Mouse (Mus musculus): Measurements from ENCODE around the gene Fignl1. TPM values are rescaled to one million over a fixed set of nuclear protein-coding genes. Genes with fewer than 3 reads are reported as not detected.

Gene Fignl1
- polyA plus RNA-seq (2021; fragmentation: Nextera tagmentation) = 0.86 and 0.99 TPM in 2 replicates
- long read RNA-seq, experiment 1, transcript Fignl1-201 (3 exons, 2,961 nt) = major isoform, 9 of 13 reads
- long read RNA-seq, experiment 1, partial matches to known transcripts = 0 of 13 reads
- long read RNA-seq, experiment 1, other reads (novel, unspliced or antisense) = 0 of 13 reads
- long read RNA-seq, experiment 2, partial matches to known transcripts = 0 of 4 reads
- long read RNA-seq, experiment 2, other reads (novel, unspliced or antisense) = 2 of 4 reads

GRCm38 (mm10) chr11:11808820-11809403 is at the start of gene Fignl1:
TSS of gene Fignl1 (minus strand) at chr11:11808962.

Other genes starting within 250 kb of the Fignl1 start
- not detected in 2 replicates for gene 4930512M02Rik, start 181.1 kb downstream of the Fignl1 start, polyA plus RNA-seq (2021; fragmentation: Nextera tagmentation)
- 0.48 and 1.5 TPM in 2 replicates for gene Ikzf1, start 124.0 kb downstream of the Fignl1 start, polyA plus RNA-seq (2021; fragmentation: Nextera tagmentation)
- gene Ddc, start 89.2 kb upstream of the Fignl1 start, polyA plus RNA-seq (2021; fragmentation: Nextera tagmentation) = 4.5 and 5.1 TPM in 2 replicates
- gene Grb10, start 229.7 kb upstream of the Fignl1 start, polyA plus RNA-seq (2021; fragmentation: Nextera tagmentation) = 9.7 and 9.8 TPM in 2 replicates

Data from left cerebral cortex, adult 6 months (tissue).